Mouse (Mus musculus) cerebellum, adult (tissue): Measurements from ENCODE around the gene Nudcd2.
A peak's percentile ranks its signal among the peaks of the same experiment; 100 is the strongest.

Source experiments
- ATAC-seq: cut with Nextera tagmentation; 2 replicates; pipeline ENCODE4 v1.9.2; 2017; ENCODE audit warnings: mild to moderate bottlenecking, moderate library complexity, mixed read lengths; ENCODE audit not compliant: insufficient number of reproducible peaks, low FRiP score, low TSS enrichment

Gene Nudcd2

GRCm38 (mm10) chr11:40754664-40755107 is 21.2 kb downstream of the Nudcd2 start:
- peak; percentile 60; the same call in 1 of the 2 replicates for ATAC-seq

GRCm38 (mm10) chr11:40755109-40755627 is 21.7 kb downstream of the Nudcd2 start, which contains the start of gene Ccng1:
Gene Ccng1, minus strand, starts transcription at chr11:40755311.
- peak; percentile 100 for ATAC-seq

GRCm38 (mm10) chr11:40755968-40756367 is 22.5 kb downstream of the Nudcd2 start:
- ATAC-seq = no peak

- ATAC-seq = no peak
Measured at GRCm38 (mm10) chr11:40759896-40760295, 26.4 kb downstream of the Nudcd2 start.

GRCm38 (mm10) chr11:40763395-40763794 is 29.9 kb downstream of the Nudcd2 start:
- ATAC-seq = no peak

GRCm38 (mm10) chr11:40764690-40765089 is 31.2 kb downstream of the Nudcd2 start:
- no peak for ATAC-seq

GRCm38 (mm10) chr11:40775315-40776269 is 42.1 kb downstream of the Nudcd2 start:
- no peak for ATAC-seq

- ATAC-seq = no peak
Measured at GRCm38 (mm10) chr11:40781857-40782256, 48.4 kb downstream of the Nudcd2 start.

GRCm38 (mm10) chr11:40783346-40783745 is 49.9 kb downstream of the Nudcd2 start:
- no peak for ATAC-seq

- no peak for ATAC-seq
Measured at GRCm38 (mm10) chr11:40784326-40784725, 50.9 kb downstream of the Nudcd2 start.

- no peak for ATAC-seq
Measured at GRCm38 (mm10) chr11:40786900-40787299, 53.4 kb downstream of the Nudcd2 start.
